Mouse (Mus musculus): ENCODE results near the gene 4930404H24Rik.
"Not testable (repeated sequence)": the region's sequence is repeated elsewhere in the genome, so short reads cannot be mapped to it uniquely, and the experiment has no call there.

4930404H24Rik gene

DNA sequence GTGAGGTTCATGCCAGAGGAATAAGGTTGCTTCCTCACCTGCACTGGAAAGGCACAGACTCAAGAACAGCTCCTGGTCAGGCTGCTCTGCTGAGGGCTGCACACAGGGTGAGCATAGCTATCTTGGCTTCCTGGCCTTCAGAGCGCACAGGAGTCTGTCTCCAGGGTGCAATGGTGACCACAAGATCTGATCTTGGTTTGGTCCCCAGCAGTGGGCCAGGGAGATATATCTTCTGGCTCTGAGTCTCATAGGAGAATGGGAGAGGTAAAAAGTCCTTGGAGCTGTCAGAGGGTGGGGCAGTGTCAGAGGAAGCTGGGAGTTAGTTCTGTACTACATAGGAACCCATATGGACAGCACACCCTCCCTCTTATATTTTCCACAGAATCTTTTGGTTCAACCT, 13.1 kb upstream of the 4930404H24Rik start:
- DNase-seq: no peak

- peak; percentile 71 for DNase-seq
These were observed 11.3 kb upstream of the 4930404H24Rik start for GRCm38 (mm10) chr2:153481108-153481860.

GRCm38 (mm10) chr2:153481861-153482120, 10.8 kb upstream of the 4930404H24Rik start:
- peak; percentile 57 for DNase-seq

DNA sequence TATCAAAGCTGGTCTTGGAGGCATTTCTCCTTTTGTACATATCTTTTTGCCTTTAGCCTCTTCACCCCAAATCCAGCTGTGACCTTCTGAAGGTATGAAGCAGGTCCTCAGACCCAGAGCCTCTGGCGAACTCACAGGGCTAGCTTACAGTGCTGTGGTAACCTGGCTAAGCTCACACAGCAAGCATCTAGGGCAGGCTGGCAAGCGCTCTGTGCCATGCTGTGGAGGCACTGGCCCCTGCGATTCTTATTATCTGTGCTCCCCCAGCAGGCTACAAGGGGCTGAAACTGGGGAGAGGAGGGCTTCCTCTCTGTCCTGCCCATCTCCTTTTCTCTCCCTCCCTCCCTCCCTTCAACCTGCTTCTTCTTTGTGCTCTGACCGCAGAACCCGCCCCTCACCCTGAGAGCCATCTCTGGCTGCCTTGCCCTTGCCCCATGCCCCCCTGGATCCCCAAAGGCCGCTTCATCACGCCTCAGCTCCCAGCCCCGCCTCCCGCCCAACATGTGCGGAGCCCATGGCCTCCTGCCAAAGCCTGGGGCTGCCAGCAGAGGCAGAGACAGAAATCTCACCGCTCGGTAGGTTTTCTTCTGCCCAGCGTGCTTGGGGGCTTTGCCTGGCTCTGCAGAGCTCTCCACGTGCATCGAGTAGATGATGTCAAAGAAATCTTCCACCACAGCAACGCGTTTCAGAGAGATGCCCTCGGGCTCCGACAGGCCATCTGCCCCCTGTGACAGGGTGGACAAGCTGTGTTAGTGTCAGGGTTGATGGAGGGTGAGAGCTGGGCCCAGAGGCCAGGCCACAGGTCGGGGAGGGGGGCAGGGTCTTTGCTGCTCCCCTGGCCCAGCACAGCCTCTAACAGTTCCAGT, 9.2 kb upstream of the 4930404H24Rik start:
- DNase-seq: peak; percentile 69

- no peak for DNase-seq
These were observed 8.5 kb upstream of the 4930404H24Rik start for GRCm38 (mm10) chr2:153484071-153484470.

DNA sequence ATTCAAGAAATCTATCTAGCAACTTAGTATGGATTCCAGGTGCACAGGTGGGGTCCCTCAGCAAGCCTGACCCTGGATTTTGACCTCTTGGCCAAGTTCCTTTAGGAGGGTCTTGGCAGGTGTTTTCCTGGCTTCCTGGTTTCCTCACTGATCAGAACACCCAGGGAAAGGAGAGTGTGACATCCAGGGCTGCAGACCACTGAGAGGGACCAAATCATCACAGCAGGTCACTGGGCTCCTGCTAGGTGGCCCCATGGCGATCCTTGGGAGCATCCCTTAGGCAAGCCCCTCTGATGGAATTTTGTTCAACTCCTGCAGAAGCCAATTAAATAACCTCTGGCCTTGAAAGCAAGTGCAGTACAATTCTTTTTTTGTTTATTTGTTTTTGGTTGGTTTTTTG, 2.5 kb upstream of the 4930404H24Rik start:
- DNase-seq: no peak

DNA sequence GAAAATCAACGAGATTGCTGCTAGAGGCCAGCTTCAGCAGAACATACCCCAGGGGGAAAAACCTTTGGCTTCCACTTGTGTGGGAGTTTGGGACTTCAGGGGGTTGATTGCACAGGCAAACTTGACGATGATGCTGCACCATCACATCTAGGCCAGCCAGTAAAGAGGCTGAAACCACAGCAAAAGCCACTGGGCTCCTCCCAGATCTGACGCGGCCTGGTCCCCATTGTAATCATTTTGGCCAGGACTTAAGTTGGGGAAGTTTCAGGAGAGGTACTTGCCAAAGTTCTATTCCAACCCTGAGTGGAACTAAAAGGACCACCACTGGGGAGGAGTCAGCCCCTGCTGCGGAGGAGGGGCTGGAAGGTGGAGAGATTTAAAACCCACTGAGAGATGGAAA, 1.6 kb upstream of the 4930404H24Rik start:
- DNase-seq: no peak

DNA sequence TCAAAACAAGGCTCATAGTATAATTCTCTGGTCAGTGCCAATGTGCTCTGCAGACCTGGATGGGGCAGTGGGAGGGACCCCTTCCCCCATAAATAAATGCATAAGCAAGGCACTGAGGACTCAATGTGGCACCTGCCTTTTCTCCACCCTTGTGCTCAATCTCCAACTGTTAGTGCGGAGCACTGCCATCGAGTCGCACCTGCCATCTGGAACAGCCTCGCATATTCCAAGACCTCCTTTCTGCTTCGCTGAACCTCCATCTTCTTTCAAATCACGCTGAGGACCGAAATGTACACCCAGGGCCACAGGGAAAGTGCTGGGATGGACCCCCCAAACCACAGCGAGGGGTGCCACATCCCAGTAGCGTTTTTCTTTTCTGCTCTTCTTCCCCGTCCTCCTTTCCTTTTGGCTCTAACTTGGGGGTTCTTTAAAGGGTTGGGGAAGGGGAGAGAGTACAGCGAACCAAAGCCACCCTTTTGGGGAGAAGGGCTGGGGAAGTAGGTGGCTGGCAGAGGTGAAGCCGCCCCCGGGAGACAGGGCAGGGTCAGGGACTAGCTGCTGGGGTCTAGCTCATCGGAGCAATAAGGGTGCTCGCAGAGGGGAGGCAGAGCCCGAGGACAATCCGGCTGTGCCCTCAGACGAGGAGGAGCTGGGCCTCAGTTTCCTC, 945 bp upstream of the 4930404H24Rik start:
- no peak for DNase-seq

DNA sequence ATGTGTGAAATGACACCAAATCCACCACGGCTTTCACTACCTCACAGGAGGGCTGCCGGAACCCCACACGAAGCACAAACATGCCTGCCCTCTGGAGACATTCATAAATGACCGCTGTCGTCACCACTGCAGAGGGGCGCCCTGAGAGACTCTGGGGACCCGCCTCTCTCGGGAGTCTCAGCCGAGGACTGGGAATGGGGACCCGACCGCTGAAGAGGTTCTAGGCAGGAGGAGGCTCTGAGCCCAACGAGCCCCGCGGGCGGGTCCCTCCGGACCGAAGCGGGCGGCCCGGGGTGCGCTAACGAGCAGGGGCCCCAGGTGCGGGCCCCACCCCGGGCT, 442 bp upstream of the 4930404H24Rik start:
- no peak for DNase-seq

- DNase-seq: no peak
These were observed 772 bp downstream of the 4930404H24Rik start for GRCm38 (mm10) chr2:153493393-153493731.

DNA sequence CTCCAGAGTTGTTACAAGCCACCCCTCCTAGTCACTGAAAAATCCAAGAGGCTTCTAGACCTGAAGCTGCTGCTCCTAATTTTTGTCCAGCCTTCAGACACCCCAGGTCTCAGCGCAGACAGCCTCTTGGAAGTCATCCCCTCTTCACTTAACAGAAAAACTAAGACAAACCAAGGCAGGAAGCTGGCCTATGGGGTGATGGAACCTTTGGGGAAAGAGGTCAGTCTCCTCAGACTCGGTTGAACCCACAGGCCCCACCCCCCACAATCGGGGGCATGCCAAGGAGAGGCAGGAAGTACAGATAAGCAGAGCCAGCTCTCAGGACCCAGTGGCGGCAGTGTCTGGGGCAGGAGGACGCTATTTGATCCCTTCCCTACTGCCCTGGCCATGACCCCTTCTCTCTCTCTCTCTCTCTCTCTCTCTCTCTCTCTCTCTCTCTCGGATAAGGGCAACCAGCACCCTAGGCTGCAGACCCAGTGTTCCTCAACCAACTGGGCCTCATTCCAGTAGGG, 1.2 kb downstream of the 4930404H24Rik start:
- no peak for DNase-seq

- DNase-seq: no peak
These were observed 1.8 kb downstream of the 4930404H24Rik start for GRCm38 (mm10) chr2:153494293-153494811.

DNA sequence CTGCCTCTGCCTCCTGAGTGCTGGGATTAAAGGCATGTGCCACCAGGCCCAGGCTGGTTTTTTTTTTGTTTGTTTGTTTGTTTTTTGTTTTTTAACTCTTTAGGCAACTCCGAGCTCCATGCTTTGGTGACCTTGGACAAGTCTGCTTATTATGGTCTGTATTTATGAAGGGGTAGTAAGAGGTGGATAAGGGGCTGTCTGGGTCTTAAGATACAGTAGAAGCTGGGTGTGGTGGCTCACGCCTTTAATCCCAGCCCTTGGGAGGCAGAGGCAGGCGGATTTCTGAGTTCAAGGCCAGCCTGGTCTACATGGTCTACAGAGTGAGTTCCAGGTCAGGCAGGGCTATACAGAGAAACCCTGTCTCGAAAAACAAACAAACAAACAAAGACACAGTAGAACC, 2.8 kb downstream of the 4930404H24Rik start:
- not testable (repeated sequence) for DNase-seq

DNA sequence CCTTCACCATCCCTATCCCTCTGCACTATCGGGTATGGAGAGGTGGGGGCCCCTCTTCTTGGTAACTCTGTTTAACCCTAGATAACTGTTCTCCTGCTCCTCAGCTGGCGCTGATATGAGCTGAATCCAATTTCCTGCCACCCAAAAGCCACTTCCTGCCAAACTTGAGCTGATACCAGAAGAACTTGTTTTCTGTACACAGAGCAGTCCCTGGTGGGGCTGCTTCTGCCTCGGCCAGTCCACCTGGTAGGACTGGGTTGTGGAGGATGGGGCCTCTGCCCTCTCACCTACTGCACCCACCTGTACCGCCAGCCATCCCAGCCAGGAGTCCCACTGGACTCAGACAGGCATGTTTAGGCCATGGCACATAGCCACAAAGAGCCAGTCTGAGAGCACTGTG, 3.2 kb downstream of the 4930404H24Rik start:
- DNase-seq: no peak

DNA sequence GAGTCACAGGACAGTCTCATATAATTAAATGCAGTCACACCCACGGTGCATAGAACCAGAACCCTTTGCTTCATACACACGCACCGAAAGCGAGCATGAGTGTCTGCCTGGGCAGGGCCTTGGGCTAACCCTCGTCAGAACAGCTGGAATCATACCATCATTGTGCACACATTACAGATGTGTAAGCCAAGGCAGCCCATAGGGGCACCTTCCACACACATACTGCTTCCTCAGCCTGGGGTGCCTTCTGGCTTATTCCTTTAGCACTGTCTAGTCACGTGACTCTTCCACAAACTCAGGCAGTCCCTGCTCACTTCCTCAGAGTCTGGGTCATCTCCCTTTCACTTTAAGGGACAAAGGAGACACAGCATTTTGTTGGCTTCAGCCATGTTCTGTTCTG, 3.7 kb downstream of the 4930404H24Rik start:
- DNase-seq: no peak

GRCm38 (mm10) chr2:153496898-153497297, 4.3 kb downstream of the 4930404H24Rik start:
- DNase-seq: no peak

- no peak for DNase-seq
These were observed 6.6 kb downstream of the 4930404H24Rik start for GRCm38 (mm10) chr2:153499154-153499553.

- no peak for DNase-seq
These were observed 13.8 kb downstream of the 4930404H24Rik start for GRCm38 (mm10) chr2:153506385-153506784.

DNA sequence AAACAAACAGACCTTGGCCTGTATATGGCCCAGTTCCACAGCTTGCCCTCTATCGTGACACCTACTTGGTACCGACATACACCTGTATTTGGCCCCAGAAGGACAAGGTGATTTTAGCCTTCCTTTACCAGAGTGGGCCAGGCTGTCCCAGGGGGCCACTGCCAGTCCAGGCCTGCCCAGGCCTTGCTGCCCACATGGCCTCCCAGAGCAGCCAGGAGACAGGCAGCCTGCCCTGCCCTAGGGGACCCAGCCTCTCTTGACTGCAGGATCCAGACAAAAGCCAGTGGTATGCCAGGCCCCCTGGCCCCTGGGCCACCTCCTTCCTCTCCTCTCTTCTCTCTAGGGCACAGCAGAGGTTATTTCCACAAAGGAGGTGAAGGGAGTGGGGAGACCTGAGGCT, 15.4 kb downstream of the 4930404H24Rik start:
- no peak for DNase-seq

DNA sequence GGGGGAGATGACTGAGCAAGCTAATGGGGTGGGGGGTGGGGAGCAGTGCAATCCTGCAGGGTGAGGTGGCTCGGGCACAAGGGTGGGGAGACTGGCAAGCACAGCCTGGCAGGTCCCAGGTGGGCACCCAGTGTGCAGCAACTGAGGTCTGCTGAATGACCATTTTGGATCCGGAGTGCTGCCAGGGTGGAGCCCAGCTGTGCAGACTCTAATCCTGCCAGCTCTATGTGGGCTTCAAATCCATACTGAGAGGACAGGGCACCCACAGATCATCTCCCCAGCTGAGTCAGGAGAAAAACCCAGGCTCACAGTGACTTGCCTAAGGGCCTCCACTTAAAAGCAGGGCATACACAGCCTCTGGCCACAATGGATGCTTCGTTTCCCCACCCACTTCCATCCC, 15.8 kb downstream of the 4930404H24Rik start:
- DNase-seq: no peak

DNA sequence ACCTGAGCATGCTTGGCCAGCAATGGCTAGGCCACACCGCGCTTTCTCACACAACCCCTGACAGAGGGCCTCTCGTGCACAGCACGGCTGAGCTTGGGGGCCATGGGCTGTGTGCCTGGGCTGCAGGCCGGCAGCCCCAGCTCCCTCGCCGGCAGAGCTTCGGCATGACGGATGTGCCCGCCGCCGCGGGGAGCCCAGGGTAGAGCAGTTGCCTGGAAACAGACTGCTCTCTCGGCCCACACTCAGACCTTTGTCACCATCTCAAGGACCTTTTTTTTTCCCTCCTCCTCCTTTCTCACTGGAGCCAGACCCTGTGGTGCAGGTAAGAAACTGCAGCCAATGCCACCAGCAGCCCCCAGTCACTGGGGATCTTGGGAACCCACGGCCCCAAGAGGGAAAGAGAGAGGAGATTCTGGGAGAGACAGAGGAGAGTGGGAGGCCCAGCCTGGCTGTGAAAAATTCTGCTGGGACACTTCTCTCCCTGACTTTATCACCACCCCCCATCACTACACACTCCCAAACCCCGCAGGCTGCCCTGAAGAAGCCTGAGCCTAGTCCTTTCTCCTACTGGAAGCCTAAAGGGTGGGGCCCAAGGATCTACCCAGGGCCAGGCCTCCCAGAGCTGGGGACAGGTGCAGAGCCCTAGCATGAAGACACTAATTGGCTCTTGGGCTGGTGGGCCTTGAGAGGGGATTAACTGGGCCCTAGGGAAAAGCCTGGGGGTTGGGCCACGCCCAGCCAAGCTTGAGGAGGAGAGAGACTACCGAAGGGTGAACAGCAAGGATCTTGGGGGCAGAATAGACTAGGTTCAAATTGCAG, 16.8 kb downstream of the 4930404H24Rik start:
- DNase-seq: no peak

DNA sequence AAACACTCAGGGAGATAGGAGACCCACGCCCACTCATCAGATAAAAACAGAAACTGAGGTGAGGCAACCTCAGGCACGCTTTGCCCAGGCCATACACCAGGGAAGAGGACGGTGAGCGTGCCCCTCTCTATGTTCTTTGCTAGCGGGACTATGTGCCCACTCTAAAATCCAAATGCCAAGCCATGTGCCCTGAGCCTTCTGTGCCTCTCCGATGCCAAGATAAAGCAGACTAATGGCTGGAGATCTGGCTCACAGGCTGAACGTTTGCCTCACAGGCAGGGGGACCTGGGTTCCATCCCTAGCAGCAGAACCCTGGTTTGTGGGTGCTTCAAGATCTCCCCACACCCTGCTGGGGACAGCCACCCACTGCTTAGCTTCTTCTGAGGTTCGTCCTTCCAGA, 17.5 kb downstream of the 4930404H24Rik start:
- DNase-seq: no peak

DNA sequence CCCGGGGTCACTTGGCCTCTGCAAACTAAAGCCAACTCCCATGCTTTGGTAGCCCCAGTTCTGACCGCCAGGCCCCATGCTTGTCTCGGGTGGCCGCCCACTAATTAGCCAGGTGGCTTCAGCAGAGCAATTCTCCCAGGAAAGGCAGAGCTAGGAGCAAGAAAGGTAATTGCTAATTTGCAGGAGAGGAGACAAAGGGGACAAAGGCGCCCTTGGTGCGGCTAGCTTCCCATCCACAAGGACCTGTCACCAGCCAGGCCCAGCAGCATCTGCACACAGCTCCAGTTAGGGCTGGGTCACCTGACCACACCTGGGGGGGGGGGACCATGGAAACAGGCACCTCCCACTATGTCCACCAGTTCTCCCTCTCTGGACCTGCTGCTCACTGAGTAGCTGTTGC, 19.0 kb downstream of the 4930404H24Rik start:
- DNase-seq: no peak
